Mouse (Mus musculus) MEL (cell line): ENCODE data around the gene Susd4. TPM values are rescaled to one million over a fixed set of nuclear protein-coding genes. Genes with fewer than 3 reads are reported as not detected.

Experiments used
- DNase-seq: peaks from one replicate; pipeline ENCODE4 v3.0.0; 2011; ENCODE audit warnings: low read depth, low spot score
- H3K27ac ChIP-seq: 2 replicates; pipeline ENCODE4 v1.5.1; 2012; ENCODE audit warnings: low read depth, mild to moderate bottlenecking, control low read depth, low read length, moderate library complexity; ENCODE audit not compliant: control insufficient read depth
- H3K27me3 ChIP-seq, 2 experiments: fragments of 150-350 bp in 1 of 2; sonication (generic) in 1 of 2; 2 replicates each; pipeline ENCODE4 v1.6.1; 2012; ENCODE audit warnings: low read length in 2 of 2, mild to moderate bottlenecking in 2 of 2, improper control_type of control experiment in 1 of 2, moderate library complexity in 1 of 2; ENCODE audit not compliant: insufficient read depth in 2 of 2, control insufficient read depth in 1 of 2
- H3K36me3 ChIP-seq, 2 experiments: 2 replicates each; pipeline ENCODE4 v1.6.1; 2012 to 2014; ENCODE audit warnings: low read length in 2 of 2, improper control_type of control experiment in 1 of 2, inconsistent platforms in 1 of 2, mild to moderate bottlenecking in 1 of 2; ENCODE audit not compliant: insufficient read depth in 2 of 2, control insufficient read depth in 1 of 2
- H3K4me1 ChIP-seq, 2 experiments: fragments of 150-350 bp in 1 of 2; sonication (generic) in 1 of 2; 2 replicates each; pipeline ENCODE4 v1.6.1; 2012; ENCODE audit warnings: low read length in 2 of 2, improper control_type of control experiment in 1 of 2, mild to moderate bottlenecking in 1 of 2; ENCODE audit not compliant: insufficient read depth in 2 of 2, control insufficient read depth in 1 of 2
- H3K4me3 ChIP-seq, 2 experiments: fragments of 150-350 bp in 1 of 2; sonication (generic) in 1 of 2; 2 replicates each; pipeline ENCODE4 v1.5.1; 2012; ENCODE audit warnings: low read depth in 2 of 2, low read length in 2 of 2, mild to moderate bottlenecking in 2 of 2, moderate library complexity in 2 of 2, control low read depth in 1 of 2, improper control_type of control experiment in 1 of 2; ENCODE audit not compliant: control insufficient read depth in 1 of 2, insufficient read depth in 1 of 2
- H3K79me2 ChIP-seq: 2 replicates; pipeline ENCODE4 v1.6.1; 2012; ENCODE audit warnings: mild to moderate bottlenecking, low read length, moderate library complexity; ENCODE audit not compliant: control insufficient read depth, poor library complexity, insufficient read depth
- H3K9ac ChIP-seq: 2 replicates; pipeline ENCODE4 v1.6.1; 2012; ENCODE audit warnings: low read depth, mild to moderate bottlenecking, control low read depth, low read length, moderate library complexity; ENCODE audit not compliant: control insufficient read depth, poor library complexity, severe bottlenecking
- H3K9me3 ChIP-seq: fragments of 150-350 bp; sonication (generic); replicated peaks from 2 replicates; pipeline ENCODE4 v1.6.1; 2012; ENCODE audit warnings: mild to moderate bottlenecking, low read length, improper control_type of control experiment, moderate library complexity; ENCODE audit not compliant: insufficient read depth
- BHLHE40 ChIP-seq: IDR thresholded peaks from 2 replicates; pipeline ENCODE4 v1.6.1; 2012; ENCODE audit warnings: low read depth, mild to moderate bottlenecking, inconsistent platforms, low read length, improper control_type of control experiment, borderline replicate concordance
- CHD1 ChIP-seq: IDR thresholded peaks from 2 replicates; pipeline ENCODE4 v1.6.1; 2012; ENCODE audit warnings: low read depth, mild to moderate bottlenecking, inconsistent platforms, low read length, improper control_type of control experiment
- CHD2 ChIP-seq: IDR thresholded peaks from 2 replicates; pipeline ENCODE4 v1.6.1; 2011; ENCODE audit warnings: low read length, improper control_type of control experiment
- EP300 ChIP-seq, 2 experiments: IDR thresholded peaks; 2 replicates each; pipeline ENCODE4 v1.6.1; 2011; ENCODE audit warnings: improper control_type of control experiment in 2 of 2, low read length in 2 of 2, low read depth in 1 of 2, mild to moderate bottlenecking in 1 of 2
- ETS1 ChIP-seq: IDR thresholded peaks from 2 replicates; pipeline ENCODE4 v1.6.1; 2012; ENCODE audit warnings: low read depth, mild to moderate bottlenecking, inconsistent platforms, low read length, improper control_type of control experiment, moderate library complexity
- GATA1 ChIP-seq: IDR thresholded peaks from 2 replicates; pipeline ENCODE4 v1.6.1; 2011; ENCODE audit warnings: low read depth, low read length, improper control_type of control experiment
- HCFC1 ChIP-seq: IDR thresholded peaks from 2 replicates; pipeline ENCODE4 v1.6.1; 2012; ENCODE audit warnings: low read depth, mild to moderate bottlenecking, inconsistent platforms, low read length, improper control_type of control experiment, moderate library complexity
- JUND ChIP-seq: IDR thresholded peaks from 2 replicates; pipeline ENCODE4 v1.6.1; 2011; ENCODE audit warnings: low read depth, mild to moderate bottlenecking, improper control_type of control experiment, low read length
- KAT2A ChIP-seq: conservative IDR thresholded peaks from 2 replicates; pipeline ENCODE4 v1.6.1; 2012; ENCODE audit warnings: low read depth, low read length, improper control_type of control experiment, inconsistent platforms
- MAX ChIP-seq: IDR thresholded peaks from 2 replicates; pipeline ENCODE4 v1.6.1; 2011; ENCODE audit warnings: low read length, improper control_type of control experiment
- MAZ ChIP-seq: IDR thresholded peaks from 2 replicates; pipeline ENCODE4 v1.6.1; 2012; ENCODE audit warnings: low read depth, mild to moderate bottlenecking, inconsistent platforms, low read length, improper control_type of control experiment
- MEF2A ChIP-seq: IDR thresholded peaks from 2 replicates; pipeline ENCODE4 v1.6.1; 2014; ENCODE audit warnings: low read depth, mild to moderate bottlenecking, inconsistent platforms, low read length, improper control_type of control experiment; ENCODE audit not compliant: poor library complexity, insufficient replicate concordance, severe bottlenecking; ENCODE audit errors: extremely low read depth
- MXI1 ChIP-seq: IDR thresholded peaks from 2 replicates; pipeline ENCODE4 v1.6.1; 2011; ENCODE audit warnings: mild to moderate bottlenecking, low read depth, low read length, improper control_type of control experiment
- MYB ChIP-seq: IDR thresholded peaks from 2 replicates; pipeline ENCODE4 v1.6.1; 2011; ENCODE audit warnings: mild to moderate bottlenecking, low read depth, low read length, improper control_type of control experiment
- NELFE ChIP-seq: IDR thresholded peaks from 2 replicates; pipeline ENCODE4 v1.6.1; 2011; ENCODE audit warnings: low read depth, low read length, improper control_type of control experiment
- NRF1 ChIP-seq: IDR thresholded peaks from 2 replicates; pipeline ENCODE4 v1.6.1; 2014; ENCODE audit warnings: low read depth, mild to moderate bottlenecking, inconsistent platforms, low read length, improper control_type of control experiment, moderate library complexity; ENCODE audit not compliant: poor library complexity, insufficient read depth, severe bottlenecking
- POLR2AphosphoS2 ChIP-seq: IDR thresholded peaks from 2 replicates; pipeline ENCODE4 v1.6.1; 2011; ENCODE audit warnings: low read length, improper control_type of control experiment
- RAD21 ChIP-seq: IDR thresholded peaks from 2 replicates; pipeline ENCODE4 v1.6.1; 2011; ENCODE audit warnings: mild to moderate bottlenecking, low read depth, low read length, improper control_type of control experiment
- SIN3A ChIP-seq: IDR thresholded peaks from 2 replicates; pipeline ENCODE4 v1.6.1; 2012; ENCODE audit warnings: low read length, improper control_type of control experiment, inconsistent platforms
- SMC3 ChIP-seq: IDR thresholded peaks from 2 replicates; pipeline ENCODE4 v1.6.1; 2011; ENCODE audit warnings: low read depth, low read length, improper control_type of control experiment
- TBP ChIP-seq: IDR thresholded peaks from 2 replicates; pipeline ENCODE4 v1.8.0; 2011; ENCODE audit warnings: low read depth, low read length, improper control_type of control experiment
- TCF12 ChIP-seq: IDR thresholded peaks from 2 replicates; pipeline ENCODE4 v1.6.1; 2014; ENCODE audit warnings: low read depth, mild to moderate bottlenecking, inconsistent platforms, low read length, improper control_type of control experiment, moderate library complexity
- UBTF ChIP-seq: IDR thresholded peaks from 2 replicates; pipeline ENCODE4 v1.6.1; 2012; ENCODE audit warnings: low read depth, mild to moderate bottlenecking, inconsistent platforms, low read length, improper control_type of control experiment, moderate library complexity, borderline replicate concordance; ENCODE audit not compliant: insufficient read depth
- polyA plus RNA-seq, 2 experiments: library from polyadenylated mRNA; stranded (reverse) in 1 of 2; unstranded in 1 of 2; fragments of >175 nt in 1 of 2; fragments of >200 nt in 1 of 2; gene quantifications; 2 replicates each; pipeline versions ENCODE4 v1.2.1 to v1.2.4; 2012; ENCODE audit warnings: low replicate concordance in 2 of 2, low read depth in 1 of 2; ENCODE audit not compliant: insufficient read length in 2 of 2, insufficient read depth in 1 of 2, missing spikeins in 1 of 2
- total RNA-seq: library from RNA; depleted of rRNA; stranded (reverse); fragments of 300-350 nt; gene quantifications from 2 replicates; pipeline ENCODE4 v1.2.3, GENCODE M21; 2012

The Susd4 gene
- total and polyA plus RNA-seq, 3 experiments, result not detected

GRCm38 (mm10) chr1:182922824-182923223 is 159.2 kb downstream of the Susd4 start:
- no peaks in the 10 kb centered on the region for H3K4me1 ChIP-seq
- H3K27ac ChIP-seq, result no peak overlapping the region
- H3K9me3 ChIP-seq, result no peaks in the 10 kb centered on the region

GRCm38 (mm10) chr1:182926465-182926864 is 162.8 kb downstream of the Susd4 start:
- no peaks in the 10 kb centered on the region for H3K79me2 ChIP-seq
- no peak overlapping the region for H3K9ac ChIP-seq
- H3K4me3 ChIP-seq, result no peak overlapping the region
- no peak for DNase-seq
- no peaks in the 10 kb centered on the region for H3K9me3 ChIP-seq
- H3K36me3 ChIP-seq, result no peaks in the 10 kb centered on the region
- H3K27ac ChIP-seq, result no peak overlapping the region
- peaks cover 0 to 12% of the 10 kb centered on the region in 2 experiments; a peak in 1 of 4 replicates for H3K4me1 ChIP-seq
- TF ChIP-seq MYB (no peak), GATA1 (no peak), ETS1 (no peak), SMC3 (no peak), HCFC1 (no peak), EP300 (IDR thresholded peaks at IDR 0.05; ENCODE audit: low read depth in 1 of 2, low read length in 2 of 2) (no peak), MXI1 (no peak), MEF2A (no peak), MAZ (no peak), TCF12 (no peak), NRF1 (no peak), CHD1 (no peak), POLR2AphosphoS2 (no peak)
- no peaks in the 10 kb centered on the region for H3K27me3 ChIP-seq

More at GRCm38 (mm10) chr1:182922824-182923223, 159.2 kb downstream of the Susd4 start:
- H3K4me3 ChIP-seq, result no peak overlapping the region
- no peaks in the 10 kb centered on the region for H3K79me2 ChIP-seq
- no peaks in the 10 kb centered on the region for H3K36me3 ChIP-seq
- TF ChIP-seq SIN3A, result no peak
- TF ChIP-seq JUND, result no peak
- TF ChIP-seq ETS1, result no peak
- no peak for TF ChIP-seq TBP
- TF ChIP-seq KAT2A, result no peak
- no peak for TF ChIP-seq MAX
- no peak for TF ChIP-seq NELFE
- TF ChIP-seq EP300 (IDR thresholded peaks at IDR 0.05; ENCODE audit: low read depth in 1 of 2, low read length in 2 of 2), result no peak
- TF ChIP-seq BHLHE40, result no peak
- TF ChIP-seq CHD1, result no peak
- TF ChIP-seq CHD2, result no peak
- TF ChIP-seq RAD21, result no peak
- TF ChIP-seq TCF12, result no peak
- no peak for TF ChIP-seq UBTF
- no peak for DNase-seq
- H3K27me3 ChIP-seq, result no peaks in the 10 kb centered on the region; a peak in 1 of 4 replicates
- no peak overlapping the region for H3K9ac ChIP-seq
